Mouse (Mus musculus): ENCODE data around the gene Cap1. TPM values are rescaled to one million over a fixed set of nuclear protein-coding genes. Genes with fewer than 3 reads are reported as not detected.
A peak's percentile ranks its signal among the peaks of the same experiment; 100 is the strongest.
"Not testable (repeated sequence)": the region's sequence is repeated elsewhere in the genome, so short reads cannot be mapped to it uniquely, and the experiment has no call there.

Gene Cap1
- polyA plus RNA-seq, 1 experiment from 2014 or later = 44.3 TPM

DNA sequence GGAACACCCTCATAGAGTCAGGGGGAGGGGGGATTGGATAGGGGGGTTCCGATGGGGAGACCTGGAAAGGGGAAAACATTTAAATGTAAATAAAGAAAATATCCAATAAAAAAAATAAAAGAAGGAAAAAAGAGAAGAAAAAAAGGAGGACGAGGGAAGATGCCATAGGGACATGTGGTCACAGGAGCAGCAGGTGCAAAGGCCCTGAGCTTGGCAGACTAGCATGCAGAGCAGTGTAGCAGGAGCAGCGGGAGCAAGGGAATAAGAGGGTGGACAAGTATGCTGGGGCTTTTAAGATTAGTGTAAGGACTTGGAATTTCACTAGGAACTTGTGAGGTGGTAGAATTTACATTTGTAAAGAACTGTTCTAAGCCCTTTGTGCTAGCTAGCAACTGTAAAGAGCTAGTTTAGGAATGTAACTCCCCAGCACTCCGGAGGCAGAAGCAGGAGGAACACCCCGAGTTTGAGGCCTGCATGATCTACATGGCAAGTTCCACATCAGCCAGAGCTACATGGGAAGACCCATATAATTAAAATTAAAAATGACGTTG is 48.6 kb downstream of the Cap1 start:
- 71% methylated on average over 6 of the region's 6 CpGs for WGBS
- H3K9ac ChIP-seq (ENCODE audit: low read length) = no peak overlapping the region
- H3K27ac ChIP-seq (ENCODE audit: low read length) = no peak overlapping the region
- no peaks in the 10 kb centered on the region; the same call in 1 of the 2 replicates for H3K9me3 ChIP-seq (replicated peaks; ENCODE audit: control insufficient read depth, low read length)
- H3K4me3 ChIP-seq (ENCODE audit: low read length) = no peak overlapping the region
- no peak for ATAC-seq (replicated peaks; ENCODE audit: extremely low read depth, insufficient read depth, low FRiP score)
- no peaks in the 10 kb centered on the region for H3K27me3 ChIP-seq (ENCODE audit: control insufficient read depth, insufficient read depth, low read length)
- peaks cover 15% of the 10 kb centered on the region for H3K4me1 ChIP-seq (ENCODE audit: control insufficient read depth, insufficient read depth, low read length)
- peak overlapping the region; percentile 77 for H3K4me2 ChIP-seq (ENCODE audit: low read depth, low read length)
- H3K36me3 ChIP-seq (ENCODE audit: control insufficient read depth, insufficient read depth) = peaks cover 10% of the 10 kb centered on the region

DNA sequence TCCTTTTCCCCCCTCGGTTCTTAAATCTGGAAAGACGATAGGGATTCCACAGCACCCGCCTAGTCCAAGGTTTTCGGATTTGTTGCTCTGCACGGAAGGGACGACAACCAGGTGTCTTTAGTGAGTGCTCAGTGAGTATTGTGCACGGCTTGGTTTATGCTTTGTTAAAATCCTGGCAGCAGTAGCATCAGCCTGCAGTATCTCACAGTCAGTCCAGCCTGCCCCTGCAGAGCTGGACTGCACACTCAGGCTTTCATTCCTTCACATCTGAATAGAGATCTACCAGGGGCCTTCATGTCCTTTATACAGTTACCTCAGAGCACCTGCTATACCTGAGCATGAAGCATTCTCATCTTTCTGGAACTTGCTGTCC is 49.5 kb downstream of the Cap1 start:
- Histone ChIP-seq H3K4me1 (ENCODE audit: control insufficient read depth, insufficient read depth, low read length) (peaks cover 15% of the 10 kb centered on the region), H3K9me3 (replicated peaks; ENCODE audit: control insufficient read depth, low read length) (no peaks in the 10 kb centered on the region), H3K36me3 (ENCODE audit: control insufficient read depth, insufficient read depth) (peaks cover 2% of the 10 kb centered on the region; the same call in 1 of the 2 replicates), H3K4me3 (ENCODE audit: low read length) (peak overlapping the region; percentile 93), H3K27ac (ENCODE audit: low read length) (peak overlapping the region; percentile 60), H3K4me2 (ENCODE audit: low read depth, low read length) (peak overlapping the region; percentile 77), H3K9ac (ENCODE audit: low read length) (peak overlapping the region; percentile 91), H3K27me3 (ENCODE audit: control insufficient read depth, insufficient read depth, low read length) (no peaks in the 10 kb centered on the region)
- ATAC-seq (replicated peaks; ENCODE audit: extremely low read depth, insufficient read depth, low FRiP score) = 0 out of 2 replicates have a peak, but pooled peaks have one; percentile 8
- WGBS = under 1% methylated on average over 7 of the region's 7 CpGs

DNA sequence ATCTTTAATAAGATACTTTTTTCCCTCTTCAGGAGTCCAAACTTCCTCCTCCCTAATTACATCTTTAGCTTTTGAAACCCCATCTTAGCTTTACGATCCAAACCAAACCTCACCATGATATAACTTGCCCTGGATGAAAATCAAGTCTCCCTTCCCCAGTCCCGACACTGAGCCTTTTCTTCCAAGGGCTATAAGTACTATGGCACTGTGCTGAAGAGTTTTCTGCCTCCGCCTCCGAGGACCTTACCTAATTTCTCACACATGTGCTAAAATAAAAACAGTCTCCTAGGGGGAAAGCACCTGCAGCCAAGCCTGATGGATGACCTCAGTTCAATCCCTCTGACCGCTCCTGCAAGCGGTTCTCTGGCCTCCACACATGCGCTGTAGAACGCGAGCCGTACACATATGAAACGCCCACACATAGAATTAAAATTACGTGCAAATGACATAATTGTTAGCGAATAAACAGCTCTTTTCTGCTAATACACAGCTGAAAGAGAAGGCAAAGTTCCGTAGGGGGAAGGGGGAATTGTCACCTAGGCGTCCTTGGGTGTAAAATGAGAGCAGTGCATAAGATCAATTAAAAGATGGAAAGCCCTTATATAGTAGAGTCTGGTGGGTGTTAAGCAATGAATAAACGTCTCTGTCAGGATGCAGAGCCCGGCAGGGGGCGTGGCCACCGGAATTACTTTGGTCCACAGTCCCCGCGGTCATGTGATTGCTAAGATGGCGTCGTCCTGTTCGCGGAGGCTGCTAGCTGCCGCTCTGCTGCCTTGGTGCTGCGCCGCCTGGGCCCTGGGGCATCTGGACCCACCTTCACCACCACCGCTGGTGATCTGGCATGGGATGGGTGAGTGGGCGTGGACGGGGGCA is 50.1 kb downstream of the Cap1 start, which contains the start of gene Ppt1:
Ppt1 (plus strand) TSS at position 713 of the 873 bp plus-strand sequence.
- H3K4me1 ChIP-seq (ENCODE audit: control insufficient read depth, insufficient read depth, low read length) = peaks cover 15% of the 10 kb centered on the region
- peak; percentile 88 for ATAC-seq (replicated peaks; ENCODE audit: extremely low read depth, insufficient read depth, low FRiP score)
- H3K27ac ChIP-seq (ENCODE audit: low read length) = peak within 1 kb of the TSS; percentile 60
- H3K4me3 ChIP-seq (ENCODE audit: low read length) = peak within 1 kb of the TSS; percentile 93
- peak within 1 kb of the TSS; percentile 77 for H3K4me2 ChIP-seq (ENCODE audit: low read depth, low read length)
- H3K9ac ChIP-seq (ENCODE audit: low read length) = peak within 1 kb of the TSS; percentile 91
- H3K36me3 ChIP-seq (ENCODE audit: control insufficient read depth, insufficient read depth) = no peaks in the 10 kb centered on the region
- H3K9me3 ChIP-seq (replicated peaks; ENCODE audit: control insufficient read depth, low read length) = no peaks in the 10 kb centered on the region
- WGBS = 3% methylated on average over 31 of the region's 31 CpGs
- H3K27me3 ChIP-seq (ENCODE audit: control insufficient read depth, insufficient read depth, low read length) = no peaks in the 10 kb centered on the region

DNA sequence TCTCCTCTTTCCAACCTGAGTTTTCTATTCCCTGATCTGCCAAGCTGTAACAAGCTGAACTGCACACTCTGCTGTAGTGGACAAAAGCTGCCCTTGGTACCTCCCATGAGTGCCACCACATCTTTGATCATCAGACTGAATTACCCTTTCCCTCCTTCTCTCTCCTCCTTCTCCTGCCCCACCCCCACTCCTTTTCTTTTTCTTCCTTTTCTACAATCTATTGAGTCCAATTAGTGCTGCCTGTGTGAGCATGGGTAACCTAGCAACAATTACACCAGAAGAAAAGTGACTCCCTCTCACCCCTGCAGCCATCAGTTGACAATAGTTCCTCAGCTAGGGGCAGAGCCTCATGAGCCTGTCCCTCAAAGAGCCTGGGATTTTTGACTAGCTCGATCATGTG is 54.0 kb downstream of the Cap1 start:
- H3K36me3 ChIP-seq (ENCODE audit: control insufficient read depth, insufficient read depth) = no peaks in the 10 kb centered on the region
- H3K4me2 ChIP-seq (ENCODE audit: low read depth, low read length) = no peak overlapping the region
- H3K27me3 ChIP-seq (ENCODE audit: control insufficient read depth, insufficient read depth, low read length) = no peaks in the 10 kb centered on the region
- H3K27ac ChIP-seq (ENCODE audit: low read length) = no peak overlapping the region
- no peak overlapping the region for H3K9ac ChIP-seq (ENCODE audit: low read length)
- H3K4me1 ChIP-seq (ENCODE audit: control insufficient read depth, insufficient read depth, low read length) = peaks cover 19% of the 10 kb centered on the region
- WGBS = 79% methylated on average over 1 of the region's 1 CpGs
- ATAC-seq (replicated peaks; ENCODE audit: extremely low read depth, insufficient read depth, low FRiP score) = no peak
- H3K9me3 ChIP-seq (replicated peaks; ENCODE audit: control insufficient read depth, low read length) = no peaks in the 10 kb centered on the region
- H3K4me3 ChIP-seq (ENCODE audit: low read length) = no peak overlapping the region

DNA sequence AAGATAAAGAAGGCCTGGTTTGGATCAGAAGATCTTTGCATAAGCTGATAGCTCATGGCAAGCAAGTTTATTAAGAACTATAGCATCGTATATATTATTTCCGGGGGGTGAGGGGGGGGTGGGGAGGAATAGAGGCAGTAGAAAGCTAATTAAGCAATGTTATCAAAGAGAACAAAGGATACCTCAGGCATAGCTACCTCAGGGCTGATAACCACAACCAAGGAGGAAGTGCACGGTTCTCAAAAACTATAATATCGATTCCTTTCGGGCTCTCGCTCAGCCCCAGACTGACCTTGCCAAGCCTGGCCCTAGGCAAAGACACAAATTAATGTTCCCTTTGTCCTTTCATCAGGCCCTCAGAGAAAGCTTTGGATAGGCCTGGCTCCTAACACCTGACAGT is 56.5 kb downstream of the Cap1 start:
- 87% methylated on average over 6 of the region's 6 CpGs for WGBS
- Histone ChIP-seq H3K27ac (ENCODE audit: low read length) (no peak overlapping the region), H3K9me3 (replicated peaks; ENCODE audit: control insufficient read depth, low read length) (no peaks in the 10 kb centered on the region), H3K27me3 (ENCODE audit: control insufficient read depth, insufficient read depth, low read length) (no peaks in the 10 kb centered on the region), H3K4me2 (ENCODE audit: low read depth, low read length) (no peak overlapping the region), H3K4me1 (ENCODE audit: control insufficient read depth, insufficient read depth, low read length) (peaks cover 10% of the 10 kb centered on the region), H3K36me3 (ENCODE audit: control insufficient read depth, insufficient read depth) (no peaks in the 10 kb centered on the region), H3K4me3 (ENCODE audit: low read length) (no peak overlapping the region), H3K9ac (ENCODE audit: low read length) (no peak overlapping the region)
- ATAC-seq (replicated peaks; ENCODE audit: extremely low read depth, insufficient read depth, low FRiP score) = no peak

DNA sequence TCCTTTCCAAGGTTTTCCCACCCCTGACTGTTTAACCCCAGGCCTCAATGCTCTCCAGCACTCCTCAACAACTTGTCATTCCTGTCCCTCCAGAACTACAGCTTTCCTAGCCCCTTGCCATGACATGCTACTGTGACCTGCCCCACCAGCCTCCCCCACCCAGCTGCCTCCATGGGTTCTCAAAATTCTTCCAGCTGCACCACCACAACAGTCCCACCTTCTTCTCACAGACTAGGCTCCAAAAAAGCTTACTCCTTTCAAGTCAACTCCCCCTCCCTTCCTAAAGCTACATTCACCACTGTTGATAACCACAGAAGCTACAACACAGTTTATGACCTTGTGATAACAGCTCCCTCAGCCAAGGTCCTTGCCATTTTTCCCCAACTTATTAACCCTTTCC is 58.2 kb downstream of the Cap1 start:
- Histone ChIP-seq H3K9me3 (replicated peaks; ENCODE audit: control insufficient read depth, low read length) (no peaks in the 10 kb centered on the region), H3K36me3 (ENCODE audit: control insufficient read depth, insufficient read depth) (no peaks in the 10 kb centered on the region), H3K9ac (ENCODE audit: low read length) (peak overlapping the region; percentile 46; the same call in 1 of the 2 replicates), H3K27ac (ENCODE audit: low read length) (peak overlapping the region; percentile 91), H3K4me1 (ENCODE audit: control insufficient read depth, insufficient read depth, low read length) (peaks cover 10% of the 10 kb centered on the region), H3K27me3 (ENCODE audit: control insufficient read depth, insufficient read depth, low read length) (no peaks in the 10 kb centered on the region), H3K4me2 (ENCODE audit: low read depth, low read length) (peak overlapping the region; percentile 12; the same call in 1 of the 2 replicates), H3K4me3 (ENCODE audit: low read length) (no peak overlapping the region)
- peak; percentile 89 for ATAC-seq (replicated peaks; ENCODE audit: extremely low read depth, insufficient read depth, low FRiP score)

DNA sequence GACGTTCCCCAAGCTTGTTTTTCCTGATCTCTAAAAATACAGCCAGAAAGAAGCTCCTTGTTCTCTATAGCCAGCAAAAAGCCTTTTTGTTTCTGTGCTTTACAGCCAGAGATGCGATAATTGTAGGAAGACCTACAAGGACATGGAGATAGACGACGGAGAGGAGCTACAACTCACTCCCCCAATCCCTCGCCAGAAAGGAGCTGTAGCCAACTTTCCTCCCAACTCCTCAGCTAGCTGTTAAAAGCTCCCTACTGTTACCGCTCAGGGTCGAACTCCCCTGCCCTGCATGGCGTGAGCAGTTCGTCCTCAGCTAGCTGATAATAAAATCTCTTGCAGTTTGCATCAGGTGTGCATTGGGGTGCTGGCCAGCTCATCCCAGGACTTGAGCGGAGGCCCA is 64.9 kb downstream of the Cap1 start:
- not testable (repeated sequence) for H3K4me2 ChIP-seq (ENCODE audit: low read depth, low read length); H3K4me1 ChIP-seq (ENCODE audit: control insufficient read depth, insufficient read depth, low read length); ATAC-seq (replicated peaks; ENCODE audit: extremely low read depth, insufficient read depth, low FRiP score); H3K9me3 ChIP-seq (replicated peaks; ENCODE audit: control insufficient read depth, low read length); H3K36me3 ChIP-seq (ENCODE audit: control insufficient read depth, insufficient read depth); H3K27ac ChIP-seq (ENCODE audit: low read length); H3K27me3 ChIP-seq (ENCODE audit: control insufficient read depth, insufficient read depth, low read length); H3K4me3 ChIP-seq (ENCODE audit: low read length); H3K9ac ChIP-seq (ENCODE audit: low read length)
- WGBS = 23% methylated on average over 10 of the region's 10 CpGs

DNA sequence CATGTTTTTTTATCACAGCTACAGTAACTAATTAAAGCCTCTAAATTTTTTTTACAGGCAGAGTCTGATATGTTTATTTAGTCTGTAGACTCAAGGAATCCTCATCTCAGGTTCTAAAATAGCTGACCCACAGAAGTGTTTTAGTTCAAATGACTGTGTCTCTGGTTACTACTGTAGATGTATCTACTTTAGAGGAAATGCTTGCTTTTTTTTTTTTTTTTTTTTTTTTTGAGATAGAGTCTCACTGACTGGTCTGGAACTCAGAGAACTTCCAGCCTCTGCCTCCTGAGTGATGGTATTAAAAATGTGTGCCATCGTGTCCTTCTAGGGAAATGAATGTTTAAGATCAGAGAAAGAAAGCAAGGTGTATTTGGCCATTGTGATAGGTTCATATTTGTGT is 69.7 kb downstream of the Cap1 start:
- Histone ChIP-seq H3K36me3 (ENCODE audit: control insufficient read depth, insufficient read depth) (no peaks in the 10 kb centered on the region), H3K4me1 (ENCODE audit: control insufficient read depth, insufficient read depth, low read length) (peaks cover 6% of the 10 kb centered on the region; the same call in 1 of the 2 replicates), H3K4me2 (ENCODE audit: low read depth, low read length) (no peak overlapping the region), H3K27me3 (ENCODE audit: control insufficient read depth, insufficient read depth, low read length) (no peaks in the 10 kb centered on the region), H3K4me3 (ENCODE audit: low read length) (no peak overlapping the region), H3K9ac (ENCODE audit: low read length) (no peak overlapping the region), H3K9me3 (replicated peaks; ENCODE audit: control insufficient read depth, low read length) (no peaks in the 10 kb centered on the region), H3K27ac (ENCODE audit: low read length) (no peak overlapping the region)
- no peak for ATAC-seq (replicated peaks; ENCODE audit: extremely low read depth, insufficient read depth, low FRiP score)
- WGBS = 56% methylated on average over 1 of the region's 1 CpGs

DNA sequence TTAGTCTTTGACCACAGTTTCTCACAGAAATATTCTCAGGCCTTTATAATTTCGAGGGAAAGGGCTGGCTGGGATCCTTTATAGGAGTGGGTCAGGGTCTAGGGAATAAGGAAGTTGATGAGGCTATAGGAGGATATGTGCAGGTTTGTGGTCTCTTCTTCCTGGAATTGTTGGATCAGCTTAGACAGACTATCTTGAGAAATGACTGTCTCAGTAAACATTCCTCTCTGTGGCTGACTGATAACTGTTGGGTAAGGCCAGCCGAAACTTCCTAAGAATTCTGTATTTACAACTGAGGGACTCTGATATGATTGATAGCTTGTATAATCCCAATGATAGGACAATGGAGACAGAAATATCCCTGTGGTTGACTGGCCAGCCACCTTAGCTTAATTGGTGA is 74.0 kb downstream of the Cap1 start:
- no peak overlapping the region for H3K4me3 ChIP-seq (ENCODE audit: low read length)
- no peak for ATAC-seq (replicated peaks; ENCODE audit: extremely low read depth, insufficient read depth, low FRiP score)
- H3K4me2 ChIP-seq (ENCODE audit: low read depth, low read length) = no peak overlapping the region
- H3K27ac ChIP-seq (ENCODE audit: low read length) = no peak overlapping the region
- no peak overlapping the region for H3K9ac ChIP-seq (ENCODE audit: low read length)
- H3K9me3 ChIP-seq (replicated peaks; ENCODE audit: control insufficient read depth, low read length) = no peaks in the 10 kb centered on the region
- H3K27me3 ChIP-seq (ENCODE audit: control insufficient read depth, insufficient read depth, low read length) = no peaks in the 10 kb centered on the region
- no peaks in the 10 kb centered on the region for H3K36me3 ChIP-seq (ENCODE audit: control insufficient read depth, insufficient read depth)
- WGBS = 37% methylated on average over 2 of the region's 2 CpGs
- no peaks in the 10 kb centered on the region for H3K4me1 ChIP-seq (ENCODE audit: control insufficient read depth, insufficient read depth, low read length)
